Mouse (Mus musculus) MEL (cell line): ENCODE data around the gene Mchr1. TPM values are rescaled to one million over a fixed set of nuclear protein-coding genes. Genes with fewer than 3 reads are reported as not detected.

Experiments
- DNase-seq: peaks from one replicate; pipeline ENCODE4 v3.0.0; 2011; ENCODE audit warnings: low read depth, low spot score
- H3K27ac ChIP-seq: 2 replicates; pipeline ENCODE4 v1.5.1; 2012; ENCODE audit warnings: low read depth, mild to moderate bottlenecking, control low read depth, low read length, moderate library complexity; ENCODE audit not compliant: control insufficient read depth
- H3K27me3 ChIP-seq, 2 experiments: fragments of 150-350 bp in 1 of 2; sonication (generic) in 1 of 2; 2 replicates each; pipeline ENCODE4 v1.6.1; 2012; ENCODE audit warnings: low read length in 2 of 2, mild to moderate bottlenecking in 2 of 2, improper control_type of control experiment in 1 of 2, moderate library complexity in 1 of 2; ENCODE audit not compliant: insufficient read depth in 2 of 2, control insufficient read depth in 1 of 2
- H3K36me3 ChIP-seq, 2 experiments: 2 replicates each; pipeline ENCODE4 v1.6.1; 2012 to 2014; ENCODE audit warnings: low read length in 2 of 2, improper control_type of control experiment in 1 of 2, inconsistent platforms in 1 of 2, mild to moderate bottlenecking in 1 of 2; ENCODE audit not compliant: insufficient read depth in 2 of 2, control insufficient read depth in 1 of 2
- H3K4me1 ChIP-seq, 2 experiments: fragments of 150-350 bp in 1 of 2; sonication (generic) in 1 of 2; 2 replicates each; pipeline ENCODE4 v1.6.1; 2012; ENCODE audit warnings: low read length in 2 of 2, improper control_type of control experiment in 1 of 2, mild to moderate bottlenecking in 1 of 2; ENCODE audit not compliant: insufficient read depth in 2 of 2, control insufficient read depth in 1 of 2
- H3K4me3 ChIP-seq, 2 experiments: fragments of 150-350 bp in 1 of 2; sonication (generic) in 1 of 2; 2 replicates each; pipeline ENCODE4 v1.5.1; 2012; ENCODE audit warnings: low read depth in 2 of 2, low read length in 2 of 2, mild to moderate bottlenecking in 2 of 2, moderate library complexity in 2 of 2, control low read depth in 1 of 2, improper control_type of control experiment in 1 of 2; ENCODE audit not compliant: control insufficient read depth in 1 of 2, insufficient read depth in 1 of 2
- H3K79me2 ChIP-seq: 2 replicates; pipeline ENCODE4 v1.6.1; 2012; ENCODE audit warnings: mild to moderate bottlenecking, low read length, moderate library complexity; ENCODE audit not compliant: control insufficient read depth, poor library complexity, insufficient read depth
- H3K9ac ChIP-seq: 2 replicates; pipeline ENCODE4 v1.6.1; 2012; ENCODE audit warnings: low read depth, mild to moderate bottlenecking, control low read depth, low read length, moderate library complexity; ENCODE audit not compliant: control insufficient read depth, poor library complexity, severe bottlenecking
- H3K9me3 ChIP-seq: fragments of 150-350 bp; sonication (generic); replicated peaks from 2 replicates; pipeline ENCODE4 v1.6.1; 2012; ENCODE audit warnings: mild to moderate bottlenecking, low read length, improper control_type of control experiment, moderate library complexity; ENCODE audit not compliant: insufficient read depth
- CHD1 ChIP-seq: IDR thresholded peaks from 2 replicates; pipeline ENCODE4 v1.6.1; 2012; ENCODE audit warnings: low read depth, mild to moderate bottlenecking, inconsistent platforms, low read length, improper control_type of control experiment
- CHD2 ChIP-seq: IDR thresholded peaks from 2 replicates; pipeline ENCODE4 v1.6.1; 2011; ENCODE audit warnings: low read length, improper control_type of control experiment
- CTCF ChIP-seq, 3 experiments: IDR thresholded peaks in 2 of 3; conservative IDR thresholded peaks in 1 of 3; 2 replicates each; pipeline ENCODE4 v1.5.1; 2011 to 2012; ENCODE audit warnings: low read length in 3 of 3, low read depth in 2 of 3, mild to moderate bottlenecking in 2 of 3, improper control_type of control experiment in 1 of 3, inconsistent platforms in 1 of 3, mixed read lengths in 1 of 3, moderate library complexity in 1 of 3; ENCODE audit not compliant: control insufficient read depth in 1 of 3, insufficient read depth in 1 of 3, poor library complexity in 1 of 3, severe bottlenecking in 1 of 3
- E2F4 ChIP-seq: IDR thresholded peaks from 2 replicates; pipeline ENCODE4 v1.6.1; 2011; ENCODE audit warnings: low read depth, low read length, improper control_type of control experiment, borderline replicate concordance
- ELF1 ChIP-seq: IDR thresholded peaks from 2 replicates; pipeline ENCODE4 v1.6.1; 2014; ENCODE audit warnings: low read depth, mild to moderate bottlenecking, inconsistent platforms, low read length, improper control_type of control experiment, moderate library complexity
- ETS1 ChIP-seq: IDR thresholded peaks from 2 replicates; pipeline ENCODE4 v1.6.1; 2012; ENCODE audit warnings: low read depth, mild to moderate bottlenecking, inconsistent platforms, low read length, improper control_type of control experiment, moderate library complexity
- GATA1 ChIP-seq: IDR thresholded peaks from 2 replicates; pipeline ENCODE4 v1.6.1; 2011; ENCODE audit warnings: low read depth, low read length, improper control_type of control experiment
- HCFC1 ChIP-seq: IDR thresholded peaks from 2 replicates; pipeline ENCODE4 v1.6.1; 2012; ENCODE audit warnings: low read depth, mild to moderate bottlenecking, inconsistent platforms, low read length, improper control_type of control experiment, moderate library complexity
- JUND ChIP-seq: IDR thresholded peaks from 2 replicates; pipeline ENCODE4 v1.6.1; 2011; ENCODE audit warnings: low read depth, mild to moderate bottlenecking, improper control_type of control experiment, low read length
- KAT2A ChIP-seq: conservative IDR thresholded peaks from 2 replicates; pipeline ENCODE4 v1.6.1; 2012; ENCODE audit warnings: low read depth, low read length, improper control_type of control experiment, inconsistent platforms
- MAFK ChIP-seq: IDR thresholded peaks from 2 replicates; pipeline ENCODE4 v1.6.1; 2011; ENCODE audit warnings: low read depth, mild to moderate bottlenecking, low read length, improper control_type of control experiment, borderline replicate concordance
- MAZ ChIP-seq: IDR thresholded peaks from 2 replicates; pipeline ENCODE4 v1.6.1; 2012; ENCODE audit warnings: low read depth, mild to moderate bottlenecking, inconsistent platforms, low read length, improper control_type of control experiment
- MXI1 ChIP-seq: IDR thresholded peaks from 2 replicates; pipeline ENCODE4 v1.6.1; 2011; ENCODE audit warnings: mild to moderate bottlenecking, low read depth, low read length, improper control_type of control experiment
- MYB ChIP-seq: IDR thresholded peaks from 2 replicates; pipeline ENCODE4 v1.6.1; 2011; ENCODE audit warnings: mild to moderate bottlenecking, low read depth, low read length, improper control_type of control experiment
- MYC ChIP-seq: IDR thresholded peaks from 2 replicates; pipeline ENCODE4 v1.6.1; 2011; ENCODE audit warnings: low read depth, mild to moderate bottlenecking, low read length, improper control_type of control experiment, moderate library complexity
- NELFE ChIP-seq: IDR thresholded peaks from 2 replicates; pipeline ENCODE4 v1.6.1; 2011; ENCODE audit warnings: low read depth, low read length, improper control_type of control experiment
- NRF1 ChIP-seq: IDR thresholded peaks from 2 replicates; pipeline ENCODE4 v1.6.1; 2014; ENCODE audit warnings: low read depth, mild to moderate bottlenecking, inconsistent platforms, low read length, improper control_type of control experiment, moderate library complexity; ENCODE audit not compliant: poor library complexity, insufficient read depth, severe bottlenecking
- POLR2AphosphoS5 ChIP-seq: IDR thresholded peaks from 2 replicates; pipeline ENCODE4 v1.6.1; 2012; ENCODE audit warnings: low read depth, borderline replicate concordance, mild to moderate bottlenecking, inconsistent platforms, low read length, moderate library complexity, mixed read lengths
- RAD21 ChIP-seq: IDR thresholded peaks from 2 replicates; pipeline ENCODE4 v1.6.1; 2011; ENCODE audit warnings: mild to moderate bottlenecking, low read depth, low read length, improper control_type of control experiment
- RCOR1 ChIP-seq: IDR thresholded peaks from 2 replicates; pipeline ENCODE4 v1.6.1; 2012; ENCODE audit warnings: low read depth, mild to moderate bottlenecking, inconsistent platforms, low read length, improper control_type of control experiment
- SIN3A ChIP-seq: IDR thresholded peaks from 2 replicates; pipeline ENCODE4 v1.6.1; 2012; ENCODE audit warnings: low read length, improper control_type of control experiment, inconsistent platforms
- SMC3 ChIP-seq: IDR thresholded peaks from 2 replicates; pipeline ENCODE4 v1.6.1; 2011; ENCODE audit warnings: low read depth, low read length, improper control_type of control experiment
- TAL1 ChIP-seq: IDR thresholded peaks from 2 replicates; pipeline ENCODE4 v1.6.1; 2012; ENCODE audit warnings: mild to moderate bottlenecking, inconsistent platforms, low read length, moderate library complexity, mixed read lengths
- TBP ChIP-seq: IDR thresholded peaks from 2 replicates; pipeline ENCODE4 v1.8.0; 2011; ENCODE audit warnings: low read depth, low read length, improper control_type of control experiment
- UBTF ChIP-seq: IDR thresholded peaks from 2 replicates; pipeline ENCODE4 v1.6.1; 2012; ENCODE audit warnings: low read depth, mild to moderate bottlenecking, inconsistent platforms, low read length, improper control_type of control experiment, moderate library complexity, borderline replicate concordance; ENCODE audit not compliant: insufficient read depth
- USF1 ChIP-seq: IDR thresholded peaks from 2 replicates; pipeline ENCODE4 v1.6.1; 2014; ENCODE audit warnings: low read depth, mild to moderate bottlenecking, inconsistent platforms, low read length, improper control_type of control experiment, moderate library complexity
- ZC3H11A ChIP-seq: IDR thresholded peaks from 2 replicates; pipeline ENCODE4 v1.6.1; 2012; ENCODE audit warnings: low read depth, mild to moderate bottlenecking, inconsistent platforms, low read length, improper control_type of control experiment
- ZMIZ1 ChIP-seq: IDR thresholded peaks from 2 replicates; pipeline ENCODE4 v1.6.1; 2012; ENCODE audit warnings: low read depth, mild to moderate bottlenecking, inconsistent platforms, low read length, improper control_type of control experiment, moderate library complexity
- polyA plus RNA-seq, 2 experiments: library from polyadenylated mRNA; stranded (reverse) in 1 of 2; unstranded in 1 of 2; fragments of >175 nt in 1 of 2; fragments of >200 nt in 1 of 2; gene quantifications; 2 replicates each; pipeline versions ENCODE4 v1.2.1 to v1.2.4; 2012; ENCODE audit warnings: low replicate concordance in 2 of 2, low read depth in 1 of 2; ENCODE audit not compliant: insufficient read length in 2 of 2, insufficient read depth in 1 of 2, missing spikeins in 1 of 2
- total RNA-seq: library from RNA; depleted of rRNA; stranded (reverse); fragments of 300-350 nt; gene quantifications from 2 replicates; pipeline ENCODE4 v1.2.3, GENCODE M21; 2012; rRNA removed

Gene Mchr1
- total and polyA plus RNA-seq, 3 experiments: not detected

DNA sequence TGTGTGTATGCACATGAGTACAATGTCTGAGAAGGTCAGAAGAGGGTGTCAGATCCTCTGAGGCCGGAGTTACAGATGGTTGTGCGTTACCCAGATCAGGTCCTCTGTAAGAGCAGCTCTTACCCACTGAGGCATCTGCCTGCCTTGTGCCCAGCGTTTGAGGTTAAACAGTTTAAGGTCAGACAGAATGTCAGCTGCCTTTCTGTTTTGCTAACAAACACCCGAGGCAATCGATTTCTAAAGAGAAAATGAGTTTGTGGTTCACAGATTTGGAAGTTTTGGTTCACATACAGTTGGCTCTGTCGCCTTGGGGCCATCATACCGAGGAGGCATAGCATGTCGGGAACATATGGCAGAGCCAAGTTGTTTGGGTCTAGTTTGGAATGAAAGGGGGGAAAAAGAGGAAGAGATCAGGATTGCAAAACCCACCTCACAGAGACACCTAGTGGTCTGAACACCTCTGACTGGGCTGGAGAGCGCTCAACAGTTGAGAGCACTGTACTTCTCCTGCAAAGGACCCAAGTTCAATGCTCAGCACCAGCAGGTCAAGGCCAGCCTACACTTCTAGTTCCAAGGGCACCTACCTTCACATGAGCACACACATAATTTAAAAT is 48.9 kb downstream of the Mchr1 start:
- peak; percentile 20 for DNase-seq
- Histone ChIP-seq H3K79me2 (no peaks in the 10 kb centered on the region), H3K27me3 (peaks cover 3 to 7% of the 10 kb centered on the region in 2 experiments; a peak in 3 of 4 replicates), H3K4me1 (no peaks in the 10 kb centered on the region), H3K4me3 (no peak overlapping the region), H3K27ac (no peak overlapping the region), H3K9me3 (no peaks in the 10 kb centered on the region)
- TF ChIP-seq UBTF: no peak
- TF ChIP-seq MAFK: no peak
- no peak for TF ChIP-seq GATA1
- TF ChIP-seq CHD1: no peak
- no peak for TF ChIP-seq JUND
- peak in 1 of 3 experiments; percentile 33; a peak in 2 of 6 replicates for TF ChIP-seq CTCF (IDR thresholded peaks at IDR 0.05 in 2 of 3, conservative IDR thresholded peaks at IDR 0.05 in 1 of 3; ENCODE audit: control insufficient read depth in 1 of 3, insufficient read depth in 1 of 3, low read depth in 2 of 3, low read length in 3 of 3, poor library complexity in 1 of 3, severe bottlenecking in 1 of 3)
- TF ChIP-seq CHD2: no peak
- TF ChIP-seq MXI1: no peak
- TF ChIP-seq ELF1: no peak
- TF ChIP-seq MAZ: no peak
- no peak for TF ChIP-seq SIN3A
- TF ChIP-seq RAD21: peak; percentile 21
- no peak for TF ChIP-seq NRF1
- 0 out of 2 replicates have a peak, but pooled peaks have one; percentile 7 for TF ChIP-seq ZC3H11A
- TF ChIP-seq KAT2A: no peak
- TF ChIP-seq MYC: no peak
- no peak for TF ChIP-seq NELFE
- TF ChIP-seq TBP: no peak
- TF ChIP-seq E2F4: no peak
- TF ChIP-seq USF1: no peak
- TF ChIP-seq TAL1: no peak
- no peak for TF ChIP-seq ZMIZ1
- TF ChIP-seq RCOR1: no peak
- peak; percentile 32; the same call in 1 of the 2 replicates for TF ChIP-seq SMC3
- no peak for TF ChIP-seq MYB
- TF ChIP-seq POLR2AphosphoS5: no peak
- TF ChIP-seq ETS1: no peak
- no peak for TF ChIP-seq HCFC1
- TF ChIP-seq, all 39 proteins: peak for 4
- no peaks in the 10 kb centered on the region for H3K36me3 ChIP-seq
- no peak overlapping the region for H3K9ac ChIP-seq

Other genes starting within 250 kb of the Mchr1 start
- gene Mrtfa, start 44.7 kb upstream of the Mchr1 start, total RNA-seq: 2.6 and 3.6 TPM in 2 replicates
- 10 to 100 TPM in 1 of 2 experiments, not detected in 1; 11.9 TPM for gene Mrtfa, start 44.7 kb upstream of the Mchr1 start, polyA plus RNA-seq
- 39.8 and 40.6 TPM in 2 replicates for gene Slc25a17, start 125.3 kb downstream of the Mchr1 start, total RNA-seq
- 10 to 100 TPM in 1 of 2 experiments, not detected in 1; 64.1 TPM for gene Slc25a17, start 125.3 kb downstream of the Mchr1 start, polyA plus RNA-seq
- gene St13, start 164.6 kb downstream of the Mchr1 start, total RNA-seq: 187 and 191 TPM in 2 replicates
- gene St13, start 164.6 kb downstream of the Mchr1 start, polyA plus RNA-seq: 100 to 1,000 TPM in 1 of 2 experiments, not detected in 1; 423 TPM
- 10.0 and 10.2 TPM in 2 replicates for gene Xpnpep3, start 164.6 kb downstream of the Mchr1 start, total RNA-seq
- gene Xpnpep3, start 164.6 kb downstream of the Mchr1 start, polyA plus RNA-seq: 10 to 100 TPM; 13.1 to 88.4 TPM
- gene Dnajb7, start 172.8 kb downstream of the Mchr1 start, total RNA-seq: not detected in 2 replicates
- gene Dnajb7, start 172.8 kb downstream of the Mchr1 start, polyA plus RNA-seq: under 1 TPM in 1 of 2 experiments, not detected in 1; 0.17 TPM
- 307 and 316 TPM in 2 replicates for gene Rbx1, start 230.8 kb downstream of the Mchr1 start, total RNA-seq
- 100 to 1,000 TPM; 228 to 778 TPM for gene Rbx1, start 230.8 kb downstream of the Mchr1 start, polyA plus RNA-seq